Mouse (Mus musculus) heart, adult 2 months (tissue): ENCODE results near the gene Nub1.

Experiments used
- CTCF ChIP-seq: fragments of 200-600 bp; IDR thresholded peaks from 2 replicates; pipeline ENCODE4 v1.8.1; 2022; ENCODE audit warnings: antibody characterized with exemption, mild to moderate bottlenecking, moderate library complexity
- EP300 ChIP-seq: fragments of 200-500 bp; IDR thresholded peaks from 2 replicates; pipeline ENCODE4 v1.6.1; 2011; ENCODE audit warnings: low read depth, low read length, control low read depth; ENCODE audit not compliant: insufficient read depth

DNA sequence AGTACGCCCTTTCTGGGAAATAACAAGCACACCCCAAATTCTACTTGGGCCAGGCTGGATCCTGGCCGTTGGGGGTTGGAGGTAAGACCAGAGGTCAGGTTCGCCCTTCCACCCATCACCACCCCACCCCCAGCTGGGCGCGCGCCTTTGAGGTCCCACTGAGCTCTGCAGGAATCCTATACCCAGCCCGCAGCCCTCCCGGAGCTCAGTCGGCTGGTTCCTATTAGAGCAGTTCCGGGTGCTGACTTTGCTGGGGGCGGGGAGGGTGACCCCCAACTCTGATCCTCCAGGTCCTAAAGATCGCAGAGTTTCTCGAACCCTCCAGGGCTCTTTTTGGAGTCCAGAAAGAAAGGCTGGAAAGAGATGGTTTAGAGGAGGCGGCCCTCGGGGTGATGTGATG is 45.7 kb downstream of the Nub1 start:
- no peak for TF ChIP-seq CTCF
- no peak for TF ChIP-seq EP300
